In the genomic region with DNA sequence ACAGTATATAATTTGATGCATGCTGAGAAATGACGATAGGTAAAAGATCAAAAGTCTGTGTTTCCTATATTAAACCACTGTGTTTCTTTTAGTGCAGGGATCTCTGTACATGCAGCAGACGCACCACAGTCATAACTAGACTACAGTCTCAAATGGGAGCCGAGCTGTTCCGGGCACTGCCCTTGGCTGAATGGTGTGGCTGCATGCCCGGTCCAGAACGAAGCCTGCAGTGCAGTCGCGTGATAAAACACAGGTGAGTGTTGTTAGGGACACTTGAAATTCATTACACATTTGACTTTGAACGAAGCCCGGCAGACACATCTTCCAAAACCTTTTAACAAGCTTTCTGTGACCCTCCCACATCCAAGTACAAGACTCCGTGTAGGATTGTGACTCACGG, we compare ENCODE assay signal across 17 mouse cellular contexts. TPM values are rescaled to one million over a fixed set of nuclear protein-coding genes. Genes with fewer than 3 reads are reported as not detected.
DNase-seq lines count a peak whose midpoint lies in the region; ATAC-seq lines count a peak whose summit lies in the region.
"Had no signal": no experiment of that assay in that cellular context is flagged by ENCODE, and none has a peak within 500 bp of the region (broad histone marks: within the 10 kb centered on the region; RNA-seq: fewer than 3 reads in every experiment).

No protein-coding gene starts in this region.

- DNase-seq in cerebellum, postnatal 4 days (ENCODE audit: low spot score in 2 of 2): no peak
- DNase-seq in left cerebral cortex, postnatal 4 days: peak; percentile 8
- DNase-seq in left cerebral cortex, adult 11 months (ENCODE audit: low spot score): no peak
- DNase-seq in cerebellum, adult 11-12 months: peak; percentile 53
- DNase-seq in cerebellum, postnatal 14 days: peak; percentile 76 to 78
- no peak for DNase-seq in urinary bladder, adult 2 months (ENCODE audit: low spot score)
- DNase-seq in kidney, adult 9 months: no peak
- DNase-seq: adrenal gland, adult 8-10 months; gastrocnemius, adult 2 months; kidney, adult 18-20 months; kidney, postnatal 10 days; liver, postnatal 0 days; spleen, adult 18-20 months; thymus, postnatal 25 days had no signal

- peak; percentile 81; the same call in 1 of the 2 replicates for ATAC-seq in cerebellum, adult (ENCODE audit: insufficient number of reproducible peaks, low FRiP score, low TSS enrichment)
- ATAC-seq: liver, postnatal 0 days; midbrain, embryonic 13.5 days; Patski had no signal

- intact Hi-C loops in left cerebral cortex, postnatal 4 days (cut with DNase I): no loop called here

RNA-seq across cellular contexts. Expression of a gene that starts 46.6 kb away (rescaled TPM):
- 10 to 100 TPM; 18.0 to 19.4 TPM for total RNA-seq in left cerebral cortex, postnatal 4 days (2021)
- 5.7 and 7.3 TPM in 2 replicates for polyA plus RNA-seq in urinary bladder, adult 2 months (2012; rRNA removed)

Comparison
In these comparisons a context has a peak if more than half of its experiments do, and no peak if none do; other contexts are left out.
1. DNase-seq: peak in left cerebral cortex, postnatal 4 days (single experiment), cerebellum, adult 11-12 months (single experiment) and cerebellum, postnatal 14 days (2 of 2); none in cerebellum, postnatal 4 days (0 of 2), left cerebral cortex, adult 11 months (single experiment), urinary bladder, adult 2 months (single experiment) and kidney, adult 9 months (single experiment).